Mouse (Mus musculus) kidney, embryonic 16.5 days (tissue): ENCODE results near the gene Tmem44. TPM values are rescaled to one million over a fixed set of nuclear protein-coding genes. Genes with fewer than 3 reads are reported as not detected.
A peak's percentile ranks its signal among the peaks of the same experiment; 100 is the strongest.
"Not testable (repeated sequence)": the region's sequence is repeated elsewhere in the genome, so short reads cannot be mapped to it uniquely, and the experiment has no call there.

Experiments
- ATAC-seq: fragments of 200-750 bp; cut with Nextera tagmentation; 2 replicates; pipeline ENCODE4 v1.8.0; 2017; ENCODE audit warnings: moderate TSS enrichment; ENCODE audit not compliant: low FRiP score, low TSS enrichment
- H3K27ac ChIP-seq: fragments of 300-500 bp; sonication (generic); 2 replicates; pipeline ENCODE4 v1.5.1; 2014; ENCODE audit warnings: low read length
- H3K27me3 ChIP-seq: fragments of 300-500 bp; sonication (generic); 2 replicates; pipeline ENCODE4 v1.6.1; 2014; ENCODE audit warnings: low read length, control low read depth, mixed read lengths; ENCODE audit not compliant: insufficient read depth
- H3K36me3 ChIP-seq: fragments of 300-500 bp; sonication (generic); 2 replicates; pipeline ENCODE4 v1.6.1; 2014; ENCODE audit warnings: low read length, control low read depth, mixed read lengths; ENCODE audit not compliant: insufficient read depth
- H3K4me1 ChIP-seq: fragments of 300-500 bp; sonication (generic); 2 replicates; pipeline ENCODE4 v1.6.1; 2014; ENCODE audit warnings: low read length, control low read depth, mixed read lengths; ENCODE audit not compliant: insufficient read depth
- H3K4me2 ChIP-seq: fragments of 300-500 bp; sonication (generic); replicated peaks from 2 replicates; pipeline ENCODE4 v1.6.1; 2014; ENCODE audit warnings: low read depth, low read length
- H3K4me3 ChIP-seq: fragments of 300-500 bp; sonication (generic); 2 replicates; pipeline ENCODE4 v1.5.1; 2014; ENCODE audit warnings: mild to moderate bottlenecking, low read length
- H3K9ac ChIP-seq: fragments of 300-500 bp; sonication (generic); replicated peaks from 2 replicates; pipeline ENCODE4 v1.6.1; 2014; ENCODE audit warnings: low read length
- H3K9me3 ChIP-seq: fragments of 300-500 bp; sonication (generic); 2 replicates; pipeline ENCODE4 v1.6.1; 2016; ENCODE audit warnings: low read length, control low read depth
- WGBS: fragments of 180-500 bp; shearing (Covaris S2); extraction: QIAGEN DNeasy Blood & Tissue Kit; methylation state at CpG from one replicate; pipeline ENCODE4 v1.1.7; 2014; 5-methylcytosine and 5-hydroxymethylcytosine counted together
- polyA plus RNA-seq: library from polyadenylated mRNA; unstranded; fragments of >200 nt; fragmentation: Nextera tagmentation; extraction: Ambion mirVana; gene quantifications from 2 replicates; pipeline ENCODE4 v1.2.1, GENCODE M21; 2015

Gene Tmem44
- polyA plus RNA-seq, 1 experiment from 2014 or later: 16.8 TPM

DNA sequence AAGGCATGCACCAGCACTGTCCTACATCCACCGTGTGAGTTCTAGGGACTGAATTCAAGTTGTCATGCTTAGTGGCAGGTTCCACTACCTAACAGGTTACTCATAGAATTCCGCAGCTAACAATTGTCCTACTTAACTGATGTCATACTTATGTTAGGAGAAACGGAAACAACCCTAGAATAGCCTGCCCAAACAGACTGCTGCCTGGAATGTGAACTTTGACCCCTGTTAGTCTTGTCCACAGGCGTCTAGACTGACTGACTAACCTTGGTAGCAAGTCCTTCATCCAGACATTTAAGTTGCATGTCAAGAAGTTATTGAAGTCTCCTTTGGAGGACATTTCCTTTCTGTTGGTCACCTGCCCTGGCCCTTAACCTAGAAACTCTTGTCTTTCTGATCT, 64.1 kb downstream of the Tmem44 start:
- no peaks in the 10 kb centered on the region for H3K27me3 ChIP-seq
- 52% methylated on average over 4 of the region's 4 CpGs for WGBS
- no peak overlapping the region for H3K27ac ChIP-seq
- H3K4me3 ChIP-seq: no peak overlapping the region
- H3K9me3 ChIP-seq: no peaks in the 10 kb centered on the region
- no peak overlapping the region for H3K9ac ChIP-seq
- H3K4me2 ChIP-seq: no peak overlapping the region
- peaks cover 20% of the 10 kb centered on the region for H3K4me1 ChIP-seq
- no peaks in the 10 kb centered on the region for H3K36me3 ChIP-seq
- ATAC-seq: no peak

DNA sequence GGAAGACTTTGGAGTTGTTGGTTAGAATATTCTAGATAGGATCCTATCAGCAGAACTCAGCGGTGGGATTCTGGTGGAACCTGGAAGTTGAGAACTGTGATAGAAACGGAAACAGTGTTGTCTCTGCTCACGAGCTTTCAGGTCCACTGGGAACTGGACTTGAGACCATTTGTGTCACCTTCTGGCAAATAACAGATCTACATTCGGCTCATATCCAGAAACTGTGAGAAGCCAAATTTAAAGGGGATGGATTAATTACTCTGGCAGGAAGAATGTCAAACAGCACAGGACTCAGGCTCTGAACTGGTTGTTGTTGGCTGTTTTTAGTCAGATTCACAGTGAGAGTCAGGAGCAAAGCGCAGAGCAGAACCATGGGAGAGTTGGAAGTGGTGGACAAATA, 72.9 kb downstream of the Tmem44 start:
- no peaks in the 10 kb centered on the region for H3K27me3 ChIP-seq
- no peaks in the 10 kb centered on the region for H3K36me3 ChIP-seq
- H3K4me2 ChIP-seq: no peak overlapping the region
- no peak overlapping the region for H3K9ac ChIP-seq
- H3K9me3 ChIP-seq: no peaks in the 10 kb centered on the region
- 86% methylated on average over 5 of the region's 5 CpGs for WGBS
- 0 out of 2 replicates have a peak overlapping the region, but pooled peaks have one; percentile 16 for H3K27ac ChIP-seq
- no peaks in the 10 kb centered on the region for H3K4me1 ChIP-seq
- no peak overlapping the region for H3K4me3 ChIP-seq
- no peak for ATAC-seq

DNA sequence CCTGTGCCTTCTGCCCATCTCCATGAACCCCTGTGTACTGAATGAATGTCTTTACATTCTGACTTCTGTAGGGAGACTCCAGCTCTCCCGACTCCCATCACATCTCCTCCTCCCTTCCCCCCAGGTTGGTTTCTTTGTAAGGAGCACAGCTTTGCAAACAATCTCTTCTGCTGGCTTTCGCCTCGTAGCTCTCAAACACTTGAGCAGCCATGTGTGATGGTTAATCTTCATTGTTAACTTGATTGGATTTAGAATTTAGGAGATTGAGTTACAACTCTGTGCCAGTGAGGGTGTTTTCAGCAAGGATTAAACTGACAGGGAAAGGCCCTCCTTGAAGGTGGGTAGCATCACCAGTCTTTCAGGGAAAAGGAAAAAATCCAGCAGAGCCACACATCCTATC, 73.6 kb downstream of the Tmem44 start:
- no peak overlapping the region for H3K4me3 ChIP-seq
- H3K9me3 ChIP-seq: peaks cover under 1% of the 10 kb centered on the region; the same call in 1 of the 2 replicates
- H3K36me3 ChIP-seq: no peaks in the 10 kb centered on the region
- peak; percentile 23; the same call in 1 of the 2 replicates for ATAC-seq
- no peak overlapping the region for H3K9ac ChIP-seq
- WGBS: 30% methylated on average over 3 of the region's 3 CpGs
- peak overlapping the region; percentile 44 for H3K27ac ChIP-seq
- no peaks in the 10 kb centered on the region; the same call in 1 of the 2 replicates for H3K4me1 ChIP-seq
- H3K27me3 ChIP-seq: no peaks in the 10 kb centered on the region
- no peak overlapping the region for H3K4me2 ChIP-seq

DNA sequence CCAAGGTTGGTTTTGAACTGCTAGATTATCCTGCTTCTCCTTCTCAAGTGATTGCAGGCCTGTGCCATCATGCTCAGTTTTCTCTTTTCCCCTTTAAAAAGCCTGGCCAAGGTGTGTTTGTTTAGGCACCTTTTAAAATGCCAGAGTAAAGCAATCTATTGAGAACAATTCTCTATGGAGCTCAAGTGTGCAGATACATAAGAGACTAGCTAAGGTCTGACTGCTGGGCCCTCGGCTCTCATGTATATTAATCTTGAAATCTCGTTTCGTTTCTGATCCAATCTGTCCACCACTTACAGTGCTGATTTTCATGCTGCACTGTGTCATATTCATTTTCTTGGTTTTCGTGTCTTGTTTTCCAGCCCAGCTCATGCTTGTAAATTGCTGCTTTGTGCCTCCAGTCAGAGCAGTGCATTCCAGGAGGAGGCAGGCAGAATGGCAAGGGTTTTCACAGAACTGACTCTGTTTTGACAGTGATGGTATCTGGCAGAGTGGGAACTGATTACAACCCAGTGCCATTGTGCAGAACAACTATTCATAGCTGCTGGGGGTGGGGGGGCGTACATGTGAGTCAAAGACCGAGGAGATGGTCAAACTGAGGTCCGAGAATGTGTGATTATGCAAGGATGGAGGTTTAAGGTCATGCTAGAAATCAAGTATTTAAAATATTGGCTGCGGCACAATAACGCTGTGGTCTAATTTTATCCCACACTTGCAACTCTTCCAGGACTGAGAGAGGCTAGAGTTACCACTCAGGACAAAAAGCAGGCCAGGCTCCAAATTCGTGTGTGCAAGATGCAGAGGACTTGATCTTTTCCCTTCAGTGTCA, 74.8 kb downstream of the Tmem44 start:
- Histone ChIP-seq H3K9me3 (peaks cover 12% of the 10 kb centered on the region; the same call in 1 of the 2 replicates), H3K9ac (no peak overlapping the region), H3K4me2 (no peak overlapping the region), H3K36me3 (no peaks in the 10 kb centered on the region), H3K4me1 (no peaks in the 10 kb centered on the region; the same call in 1 of the 2 replicates), H3K27me3 (no peaks in the 10 kb centered on the region), H3K27ac (no peak overlapping the region), H3K4me3 (no peak overlapping the region)
- 58% methylated on average over 10 of the region's 10 CpGs for WGBS
- ATAC-seq: no peak

DNA sequence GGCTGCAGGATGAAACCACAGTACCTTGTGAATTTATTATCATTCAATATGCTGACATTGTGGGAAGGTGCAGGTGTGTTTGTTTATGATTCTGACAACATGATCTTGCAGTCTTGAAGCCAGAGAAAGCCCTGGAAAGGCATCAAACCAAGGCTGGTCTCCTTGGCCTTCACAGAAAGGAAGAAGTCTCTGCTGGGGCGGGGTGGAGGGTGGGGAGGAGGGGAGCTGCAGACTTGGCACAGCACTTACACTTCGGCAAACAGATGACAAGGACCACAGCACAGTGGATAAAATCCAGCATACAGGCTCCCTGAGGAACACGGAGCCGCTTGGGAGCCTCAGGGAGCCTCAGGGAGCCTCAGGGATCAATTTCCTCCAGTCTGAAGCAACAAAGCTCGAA, 78.2 kb downstream of the Tmem44 start:
- H3K9ac ChIP-seq: no peak overlapping the region
- no peaks in the 10 kb centered on the region for H3K36me3 ChIP-seq
- 44% methylated on average over 5 of the region's 5 CpGs for WGBS
- H3K27ac ChIP-seq: no peak overlapping the region
- no peaks in the 10 kb centered on the region; the same call in 1 of the 2 replicates for H3K4me1 ChIP-seq
- H3K4me2 ChIP-seq: no peak overlapping the region
- no peak for ATAC-seq
- no peak overlapping the region for H3K4me3 ChIP-seq
- no peaks in the 10 kb centered on the region for H3K27me3 ChIP-seq
- peaks cover 14% of the 10 kb centered on the region; the same call in 1 of the 2 replicates for H3K9me3 ChIP-seq

DNA sequence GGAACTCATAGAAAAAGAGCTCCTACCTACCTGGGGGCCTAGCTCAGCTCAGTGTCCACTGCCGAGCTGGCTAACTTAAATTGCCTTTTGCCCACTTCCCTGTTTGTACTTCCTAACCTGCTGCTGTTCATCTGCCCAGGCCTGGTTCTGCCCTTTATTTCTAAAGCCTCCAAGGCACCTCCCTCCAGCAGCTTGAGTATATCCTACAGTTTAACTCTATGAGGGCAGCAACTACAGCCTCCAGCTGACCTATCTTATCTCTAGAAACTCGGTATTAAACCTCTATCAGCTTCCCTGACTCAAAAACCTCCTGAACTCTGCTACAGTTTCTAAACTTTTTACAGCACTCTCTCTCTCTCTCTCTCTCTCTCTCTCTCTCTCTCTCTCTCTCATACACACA, 78.7 kb downstream of the Tmem44 start:
- Histone ChIP-seq H3K9me3 (peaks cover 14% of the 10 kb centered on the region; the same call in 1 of the 2 replicates), H3K4me2 (no peak overlapping the region), H3K27me3 (no peaks in the 10 kb centered on the region), H3K4me1 (no peaks in the 10 kb centered on the region; the same call in 1 of the 2 replicates), H3K36me3 (no peaks in the 10 kb centered on the region), H3K27ac (peak overlapping the region; percentile 26; the same call in 1 of the 2 replicates), H3K9ac (no peak overlapping the region), H3K4me3 (no peak overlapping the region)
- no peak for ATAC-seq
- WGBS: 63% methylated on average over 2 of the region's 2 CpGs

GRCm38 (mm10) chr16:30468944-30469343, 81.7 kb downstream of the Tmem44 start:
- Histone ChIP-seq H3K4me3 (no peak overlapping the region), H3K9me3 (peaks cover 14% of the 10 kb centered on the region; the same call in 1 of the 2 replicates), H3K36me3 (no peaks in the 10 kb centered on the region), H3K4me2 (no peak overlapping the region), H3K27ac (no peak overlapping the region), H3K9ac (no peak overlapping the region), H3K27me3 (no peaks in the 10 kb centered on the region), H3K4me1 (no peaks in the 10 kb centered on the region; the same call in 1 of the 2 replicates)
- WGBS: 91% methylated on average over 6 of the region's 6 CpGs
- ATAC-seq: no peak

GRCm38 (mm10) chr16:30465680-30466298, 84.9 kb downstream of the Tmem44 start:
- Histone ChIP-seq H3K9ac (no peak overlapping the region), H3K36me3 (no peaks in the 10 kb centered on the region), H3K4me1 (no peaks in the 10 kb centered on the region), H3K4me2 (no peak overlapping the region), H3K4me3 (no peak overlapping the region), H3K27me3 (no peaks in the 10 kb centered on the region), H3K9me3 (peaks cover 8% of the 10 kb centered on the region), H3K27ac (no peak overlapping the region)
- ATAC-seq: no peak
- 53% methylated on average over 5 of the region's 5 CpGs for WGBS

DNA sequence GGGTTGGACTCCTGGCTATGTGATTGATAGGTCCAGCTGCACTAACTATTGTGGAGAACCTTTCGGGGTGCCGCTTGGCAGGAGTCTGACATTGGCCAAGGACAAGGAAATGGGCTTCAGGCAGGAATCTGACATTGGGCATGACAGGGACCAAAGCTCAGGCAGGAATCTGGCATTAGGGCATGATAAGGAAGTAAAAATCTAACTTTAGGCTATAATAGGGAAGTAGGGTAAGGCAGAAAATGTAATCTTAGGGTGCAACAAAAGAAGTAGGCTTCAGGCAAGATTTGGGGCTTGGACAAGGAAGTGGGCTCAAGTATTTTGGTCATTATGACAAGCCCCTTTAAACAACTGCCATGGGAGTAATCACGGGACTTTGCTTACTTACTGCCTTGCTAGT, 85.9 kb downstream of the Tmem44 start:
- not testable (repeated sequence) for H3K4me2 ChIP-seq, H3K4me3 ChIP-seq, H3K4me1 ChIP-seq, H3K36me3 ChIP-seq, H3K27me3 ChIP-seq, H3K9me3 ChIP-seq, H3K27ac ChIP-seq, H3K9ac ChIP-seq, ATAC-seq
- WGBS: 89% methylated on average over 3 of the region's 3 CpGs
